Mouse (Mus musculus) naive thymus-derived CD4-positive, alpha-beta T cell, adult 2 months (primary cell): ENCODE measurements at regions not wholly inside any gene's neighbourhood (a gene's known extent, or its start where the extent isn't known, plus 50 kb on each side); places are given as distances from the start of the nearest gene placed in this dataset.

Source experiments
- DNase-seq: peaks from one replicate; pipeline ENCODE4 v3.0.0-alpha.2; 2011; ENCODE audit warnings: low read depth

- DNase-seq = no peak
These were observed 61.3 kb upstream of the Clint1 start for GRCm38 (mm10) chr11:45790504-45790903.

GRCm38 (mm10) chr11:45791696-45792095 lies 60.2 kb upstream of the Clint1 start:
- DNase-seq = peak; percentile 45

GRCm38 (mm10) chr11:45794361-45794981 lies 57.4 kb upstream of the Clint1 start:
- peak; percentile 81 for DNase-seq

- peak; percentile 48 for DNase-seq
These were observed 56.5 kb upstream of the Clint1 start for GRCm38 (mm10) chr11:45795322-45795721.

- peak; percentile 73 for DNase-seq
These were observed 56.1 kb upstream of the Clint1 start for GRCm38 (mm10) chr11:45795731-45796130.

GRCm38 (mm10) chr11:45799732-45800386 lies 52.0 kb upstream of the Clint1 start:
- no peak for DNase-seq
